Mouse (Mus musculus): ENCODE data around the gene Erc2. TPM values are rescaled to one million over a fixed set of nuclear protein-coding genes. Genes with fewer than 3 reads are reported as not detected.

Gene Erc2
- polyA plus RNA-seq (2012; rRNA removed) = 0.11 TPM in 1 of 2 replicates, not detected in the other

DNA sequence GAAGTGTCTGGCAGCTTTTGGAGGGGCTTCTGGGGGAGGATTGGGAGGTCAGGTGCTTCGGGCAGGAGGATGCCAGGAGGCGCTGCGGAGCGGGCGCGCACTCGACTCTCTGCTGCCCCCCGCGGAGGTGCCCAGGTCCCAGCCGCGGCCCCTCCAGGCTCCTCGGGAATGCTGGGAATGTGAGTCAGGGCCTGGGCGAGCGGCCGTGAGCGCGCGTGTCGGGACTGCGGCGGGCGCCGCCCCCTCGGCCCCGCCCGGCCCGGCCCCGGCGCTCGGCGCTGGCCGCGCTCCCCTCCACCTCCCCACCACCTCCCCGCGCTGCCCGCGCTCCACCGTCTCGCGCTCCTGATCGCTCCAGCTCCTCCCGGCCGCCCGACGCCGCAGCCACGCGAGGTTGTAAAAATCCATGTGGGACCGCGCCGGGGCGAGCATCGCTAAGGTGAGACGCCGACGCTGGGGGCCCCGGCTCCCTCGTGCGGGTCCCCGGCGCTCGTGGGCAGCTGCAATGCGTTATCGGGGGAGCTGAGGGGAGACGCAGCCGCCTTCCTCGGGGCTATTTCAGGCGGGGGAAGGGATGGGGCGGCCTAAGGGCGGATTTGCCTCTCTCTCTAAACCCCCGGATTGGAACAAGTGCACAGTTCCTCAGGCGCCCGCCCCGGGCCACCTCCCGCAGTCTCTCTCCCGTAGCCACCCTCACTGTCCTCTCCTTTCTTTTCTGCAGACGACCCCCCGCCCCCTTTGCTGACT, at the start of gene Erc2:
Gene Erc2 (plus strand): TSS at position 253 of the 747 bp plus-strand sequence.

GRCm38 (mm10) chr14:28504101-28505050, 882.1 kb downstream of the Erc2 start, which contains the start of gene Wnt5a:
TSS of gene Wnt5a (plus strand) at chr14:28504750.

Other genes with a start within 250 kb of the Erc2 start
- 0.68 and 0.84 TPM in 2 replicates for gene Fam208a, start 193.6 kb upstream of the Erc2 start, polyA plus RNA-seq (2012; rRNA removed)
- gene Ccdc66, start 114.0 kb upstream of the Erc2 start, polyA plus RNA-seq (2012; rRNA removed) = 0.39 TPM in 1 of 2 replicates, not detected in the other